Mouse (Mus musculus) neural tube, embryonic 13.5 days (tissue): ENCODE results near the gene Mmaa. TPM values are rescaled to one million over a fixed set of nuclear protein-coding genes. Genes with fewer than 3 reads are reported as not detected.

ENCODE experiments used
- ATAC-seq: fragments of 200-750 bp; cut with Nextera tagmentation; 2 replicates; pipeline ENCODE4 v1.8.0; 2017; ENCODE audit warnings: low read depth, mild to moderate bottlenecking, moderate TSS enrichment, moderate library complexity
- H3K27ac ChIP-seq: fragments of 300-500 bp; sonication (generic); replicated peaks from 2 replicates; pipeline ENCODE4 v1.5.1; 2015; ENCODE audit warnings: moderate library complexity, mild to moderate bottlenecking, inconsistent platforms
- H3K27me3 ChIP-seq: fragments of 300-500 bp; sonication (generic); 2 replicates; pipeline ENCODE4 v1.6.1; 2015; ENCODE audit warnings: mild to moderate bottlenecking, inconsistent platforms
- H3K36me3 ChIP-seq: fragments of 300-500 bp; sonication (generic); 2 replicates; pipeline ENCODE4 v1.6.1; 2015; ENCODE audit warnings: mild to moderate bottlenecking, inconsistent platforms
- H3K4me1 ChIP-seq: fragments of 300-500 bp; sonication (generic); replicated peaks from 2 replicates; pipeline ENCODE4 v1.6.1; 2015; ENCODE audit warnings: inconsistent platforms
- H3K4me2 ChIP-seq: fragments of 300-500 bp; sonication (generic); 2 replicates; pipeline ENCODE4 v1.6.1; 2015; ENCODE audit warnings: inconsistent platforms, mild to moderate bottlenecking, moderate library complexity
- H3K4me3 ChIP-seq: fragments of 300-500 bp; sonication (generic); 2 replicates; pipeline ENCODE4 v1.5.1; 2015; ENCODE audit warnings: mild to moderate bottlenecking, inconsistent platforms
- H3K9ac ChIP-seq: fragments of 300-500 bp; sonication (generic); 2 replicates; pipeline ENCODE4 v1.6.1; 2015; ENCODE audit warnings: moderate library complexity, mild to moderate bottlenecking, inconsistent platforms
- H3K9me3 ChIP-seq: fragments of 300-500 bp; sonication (generic); 2 replicates; pipeline ENCODE4 v1.6.1; 2016; ENCODE audit warnings: inconsistent platforms
- WGBS: fragments of 180-500 bp; shearing (Covaris S2); methylation state at CpG from one replicate; pipeline ENCODE4 v1.1.7; 2015; 5-methylcytosine and 5-hydroxymethylcytosine counted together
- polyA plus RNA-seq: library from polyadenylated mRNA; unstranded; fragments of >200 nt; fragmentation: Nextera tagmentation; extraction: Ambion mirVana; gene quantifications from 2 replicates; pipeline ENCODE4 v1.2.1, GENCODE M21; 2015

The Mmaa gene
- polyA plus RNA-seq, result 15.3 and 17.2 TPM in 2 replicates

GRCm38 (mm10) chr8:79294610-79295275, at the start of gene Mmaa:
TSS of gene Mmaa (minus strand) at chr8:79294937.
- Histone ChIP-seq H3K27me3 (no peaks in the 10 kb centered on the region), H3K4me2 (peak within 1 kb of the TSS; percentile 88), H3K36me3 (no peaks in the 10 kb centered on the region), H3K27ac (peak within 1 kb of the TSS; percentile 97), H3K9ac (peak within 1 kb of the TSS; percentile 83), H3K4me1 (peaks cover 35% of the 10 kb centered on the region), H3K4me3 (peak within 1 kb of the TSS; percentile 67), H3K9me3 (no peaks in the 10 kb centered on the region)
- peak; percentile 99 for ATAC-seq
- WGBS, result under 1% methylated on average over 71 of the region's 74 CpGs

- no peak overlapping the region for H3K4me2 ChIP-seq
- H3K36me3 ChIP-seq, result peaks cover 65% of the 10 kb centered on the region
- no peak overlapping the region for H3K27ac ChIP-seq
- no peak overlapping the region for H3K9ac ChIP-seq
- H3K4me1 ChIP-seq, result no peaks in the 10 kb centered on the region
- no peaks in the 10 kb centered on the region for H3K9me3 ChIP-seq
- 89% methylated on average over 8 of the region's 8 CpGs for WGBS
- no peaks in the 10 kb centered on the region for H3K27me3 ChIP-seq
- H3K4me3 ChIP-seq, result no peak overlapping the region
- no peak for ATAC-seq
These were observed 46.5 kb upstream of the Mmaa start for GRCm38 (mm10) chr8:79341236-79341635.

- ATAC-seq, result no peak
- Histone ChIP-seq H3K4me3 (no peak overlapping the region), H3K27me3 (no peaks in the 10 kb centered on the region), H3K9ac (no peak overlapping the region), H3K4me1 (no peaks in the 10 kb centered on the region), H3K9me3 (no peaks in the 10 kb centered on the region), H3K27ac (no peak overlapping the region), H3K4me2 (no peak overlapping the region), H3K36me3 (peaks cover 64% of the 10 kb centered on the region)
- 81% methylated on average over 9 of the region's 9 CpGs for WGBS
These were observed 44.8 kb upstream of the Mmaa start for GRCm38 (mm10) chr8:79339555-79339954.

GRCm38 (mm10) chr8:79338619-79339018, 43.9 kb upstream of the Mmaa start:
- H3K27me3 ChIP-seq, result no peaks in the 10 kb centered on the region
- peaks cover 66% of the 10 kb centered on the region for H3K36me3 ChIP-seq
- no peak overlapping the region for H3K4me2 ChIP-seq
- ATAC-seq, result no peak
- no peak overlapping the region for H3K9ac ChIP-seq
- H3K4me3 ChIP-seq, result no peak overlapping the region
- H3K27ac ChIP-seq, result no peak overlapping the region
- 88% methylated on average over 10 of the region's 10 CpGs for WGBS
- H3K9me3 ChIP-seq, result no peaks in the 10 kb centered on the region
- no peaks in the 10 kb centered on the region for H3K4me1 ChIP-seq

GRCm38 (mm10) chr8:79332109-79332900, 37.6 kb upstream of the Mmaa start:
- 83% methylated on average over 22 of the region's 22 CpGs for WGBS
- Histone ChIP-seq H3K4me1 (no peaks in the 10 kb centered on the region), H3K4me3 (no peak overlapping the region), H3K9ac (no peak overlapping the region), H3K27me3 (no peaks in the 10 kb centered on the region), H3K36me3 (peaks cover 18% of the 10 kb centered on the region), H3K4me2 (no peak overlapping the region), H3K9me3 (no peaks in the 10 kb centered on the region), H3K27ac (no peak overlapping the region)
- no peak for ATAC-seq

GRCm38 (mm10) chr8:79331571-79331970, 36.8 kb upstream of the Mmaa start:
- Histone ChIP-seq H3K4me1 (no peaks in the 10 kb centered on the region), H3K27me3 (no peaks in the 10 kb centered on the region), H3K27ac (no peak overlapping the region), H3K9ac (no peak overlapping the region), H3K4me2 (no peak overlapping the region), H3K36me3 (peaks cover 13% of the 10 kb centered on the region; the same call in 1 of the 2 replicates), H3K4me3 (no peak overlapping the region), H3K9me3 (no peaks in the 10 kb centered on the region)
- ATAC-seq, result no peak
- WGBS, result 79% methylated on average over 2 of the region's 2 CpGs

- 83% methylated on average over 9 of the region's 9 CpGs for WGBS
- no peak overlapping the region for H3K4me3 ChIP-seq
- H3K4me2 ChIP-seq, result no peak overlapping the region
- no peaks in the 10 kb centered on the region for H3K27me3 ChIP-seq
- no peaks in the 10 kb centered on the region for H3K9me3 ChIP-seq
- peaks cover 13% of the 10 kb centered on the region; the same call in 1 of the 2 replicates for H3K36me3 ChIP-seq
- H3K4me1 ChIP-seq, result no peaks in the 10 kb centered on the region
- no peak for ATAC-seq
- no peak overlapping the region for H3K27ac ChIP-seq
- no peak overlapping the region for H3K9ac ChIP-seq
These were observed 36.3 kb upstream of the Mmaa start for GRCm38 (mm10) chr8:79331017-79331416.

- Histone ChIP-seq H3K4me2 (no peak overlapping the region), H3K9ac (no peak overlapping the region), H3K4me3 (no peak overlapping the region), H3K4me1 (0 out of 2 replicates have a peak, but pooled peaks cover 3% of the 10 kb centered on the region), H3K9me3 (no peaks in the 10 kb centered on the region), H3K27me3 (no peaks in the 10 kb centered on the region), H3K36me3 (peaks cover 13% of the 10 kb centered on the region; the same call in 1 of the 2 replicates), H3K27ac (no peak overlapping the region)
- ATAC-seq, result no peak
- WGBS, result 83% methylated on average over 2 of the region's 2 CpGs
These were observed 35.0 kb upstream of the Mmaa start for GRCm38 (mm10) chr8:79329735-79330134.

- 0 out of 2 replicates have a peak, but pooled peaks cover 3% of the 10 kb centered on the region for H3K4me1 ChIP-seq
- 90% methylated on average over 4 of the region's 4 CpGs for WGBS
- no peak overlapping the region for H3K27ac ChIP-seq
- H3K9ac ChIP-seq, result no peak overlapping the region
- H3K4me2 ChIP-seq, result no peak overlapping the region
- no peaks in the 10 kb centered on the region for H3K9me3 ChIP-seq
- no peak for ATAC-seq
- H3K4me3 ChIP-seq, result no peak overlapping the region
- H3K36me3 ChIP-seq, result peaks cover 13% of the 10 kb centered on the region; the same call in 1 of the 2 replicates
- H3K27me3 ChIP-seq, result no peaks in the 10 kb centered on the region
These were observed 34.4 kb upstream of the Mmaa start for GRCm38 (mm10) chr8:79329182-79329581.

- H3K27me3 ChIP-seq, result no peaks in the 10 kb centered on the region
- no peak overlapping the region for H3K4me2 ChIP-seq
- no peak overlapping the region for H3K9ac ChIP-seq
- no peak overlapping the region for H3K27ac ChIP-seq
- WGBS, result 73% methylated on average over 6 of the region's 6 CpGs
- H3K9me3 ChIP-seq, result no peaks in the 10 kb centered on the region
- 0 out of 2 replicates have a peak, but pooled peaks cover 3% of the 10 kb centered on the region for H3K4me1 ChIP-seq
- no peak overlapping the region for H3K4me3 ChIP-seq
- ATAC-seq, result no peak
- no peaks in the 10 kb centered on the region for H3K36me3 ChIP-seq
These were observed 30.8 kb upstream of the Mmaa start for GRCm38 (mm10) chr8:79325510-79325909.

- ATAC-seq, result no peak
- H3K9ac ChIP-seq, result no peak overlapping the region
- H3K36me3 ChIP-seq, result no peaks in the 10 kb centered on the region
- 0 out of 2 replicates have a peak, but pooled peaks cover 3% of the 10 kb centered on the region for H3K4me1 ChIP-seq
- H3K27me3 ChIP-seq, result no peaks in the 10 kb centered on the region
- H3K9me3 ChIP-seq, result no peaks in the 10 kb centered on the region
- WGBS, result 75% methylated on average over 5 of the region's 5 CpGs
- no peak overlapping the region for H3K4me2 ChIP-seq
- H3K4me3 ChIP-seq, result no peak overlapping the region
- no peak overlapping the region for H3K27ac ChIP-seq
These were observed 30.2 kb upstream of the Mmaa start for GRCm38 (mm10) chr8:79324928-79325327.

GRCm38 (mm10) chr8:79324036-79324435, 29.3 kb upstream of the Mmaa start:
- H3K27ac ChIP-seq, result no peak overlapping the region
- H3K4me1 ChIP-seq, result 0 out of 2 replicates have a peak, but pooled peaks cover 3% of the 10 kb centered on the region
- no peaks in the 10 kb centered on the region for H3K27me3 ChIP-seq
- H3K4me2 ChIP-seq, result no peak overlapping the region
- H3K9me3 ChIP-seq, result no peaks in the 10 kb centered on the region
- no peak for ATAC-seq
- 69% methylated on average over 3 of the region's 3 CpGs for WGBS
- H3K36me3 ChIP-seq, result no peaks in the 10 kb centered on the region
- H3K4me3 ChIP-seq, result no peak overlapping the region
- no peak overlapping the region for H3K9ac ChIP-seq
